ENCODE assay signal across 13 mouse cellular contexts in the genomic region with DNA sequence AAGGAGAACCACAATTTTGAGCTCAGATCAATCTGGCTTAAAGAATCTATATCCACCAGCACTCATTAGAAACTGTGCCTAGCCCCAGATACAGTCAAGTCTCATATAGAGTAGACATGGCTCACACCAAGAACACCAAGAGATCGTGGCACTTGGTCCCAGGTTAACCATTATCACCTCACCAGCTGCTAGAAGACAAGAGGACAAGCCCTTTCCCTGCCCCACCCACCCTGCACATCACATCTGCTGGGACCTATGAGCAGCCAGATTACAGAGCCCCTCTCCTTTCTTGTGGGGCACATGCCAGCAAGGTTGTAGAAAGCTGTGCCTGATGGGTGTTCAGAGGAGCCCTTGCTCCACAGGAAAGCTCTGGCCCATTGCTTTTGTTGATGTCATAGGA.
"Had no signal": no experiment of that assay in that cellular context is flagged by ENCODE, and none has a peak within 500 bp of the region (broad histone marks: within the 10 kb centered on the region; RNA-seq: fewer than 3 reads in every experiment).

No protein-coding gene starts in this region.

- H3K9me3 ChIP-seq: limb, embryonic 10.5 days; midbrain, embryonic 13.5 days; neural tube, embryonic 15.5 days had no signal

- H3K27ac ChIP-seq: layer of hippocampus, adult 2 months; limb, embryonic 10.5 days; macrophage; midbrain, embryonic 13.5 days had no signal

- H3K36me3 ChIP-seq: limb, embryonic 10.5 days; midbrain, embryonic 13.5 days; neural tube, embryonic 15.5 days had no signal

- H3K4me2 ChIP-seq: lung, embryonic 14.5 days; midbrain, embryonic 13.5 days; neural tube, embryonic 15.5 days had no signal

- H3K9ac ChIP-seq: lung, embryonic 14.5 days; midbrain, embryonic 13.5 days; neural tube, embryonic 15.5 days had no signal

- ATAC-seq: midbrain, embryonic 13.5 days had no signal

- DNase-seq: kidney, adult 11 months; kidney, adult 9 months; kidney, postnatal 36 days; lung, embryonic 14.5 days; lung, postnatal 14 days; right cerebral cortex, postnatal 4 days; thymus, postnatal 4 days had no signal

- H3K4me3 ChIP-seq: layer of hippocampus, adult 2 months; limb, embryonic 10.5 days; midbrain, embryonic 13.5 days; myocyte; neural tube, embryonic 15.5 days had no signal

- H3K27me3 ChIP-seq: midbrain, embryonic 13.5 days; neural tube, embryonic 15.5 days had no signal

- H3K4me1 ChIP-seq: limb, embryonic 10.5 days had no signal
